Mouse (Mus musculus): Measurements from ENCODE around the gene Cltc.

GRCm38 (mm10) chr11:86731443-86731842, 25.9 kb downstream of the Cltc start:
- TF ChIP-seq POLR2A (IDR thresholded peaks at IDR 0.05; ENCODE audit: control insufficient read depth, extremely low read depth, insufficient read depth, low read length, poor library complexity) (no peak), CTCF (IDR thresholded peaks at IDR 0.05; ENCODE audit: borderline replicate concordance, control insufficient read depth, extremely low read depth, insufficient read depth, low read length, poor library complexity) (no peak)
